Mouse (Mus musculus) bone marrow, adult 2 months (tissue): Measurements from ENCODE around the gene Wdr62. TPM values are rescaled to one million over a fixed set of nuclear protein-coding genes. Genes with fewer than 3 reads are reported as not detected.
"Not testable (repeated sequence)": the region's sequence is repeated elsewhere in the genome, so short reads cannot be mapped to it uniquely, and the experiment has no call there.

Experiments used
- H3K27ac ChIP-seq: fragments of 200-500 bp; 2 replicates; pipeline ENCODE4 v1.5.1; 2012; ENCODE audit warnings: low read depth, mild to moderate bottlenecking, control low read depth, inconsistent platforms, low read length; ENCODE audit not compliant: control insufficient read depth, poor library complexity, insufficient read depth
- H3K4me1 ChIP-seq: fragments of 200-500 bp; 2 replicates; pipeline ENCODE4 v1.6.1; 2011; ENCODE audit warnings: low read length; ENCODE audit not compliant: control insufficient read depth, insufficient read depth
- H3K4me3 ChIP-seq: fragments of 200-500 bp; replicated peaks from 2 replicates; pipeline ENCODE3; 2011; ENCODE audit warnings: mild to moderate bottlenecking, low read depth, low read length, control low read depth; ENCODE audit not compliant: control insufficient read depth
- CTCF ChIP-seq: fragments of 200-500 bp; IDR thresholded peaks from 2 replicates; pipeline ENCODE4 v1.5.1; 2011; ENCODE audit warnings: low read length, control low read depth; ENCODE audit not compliant: control insufficient read depth, insufficient read depth
- POLR2A ChIP-seq: fragments of 200-500 bp; IDR thresholded peaks from 2 replicates; pipeline ENCODE4 v1.6.1; 2011; ENCODE audit warnings: low read depth, mild to moderate bottlenecking, control low read depth, low read length, borderline replicate concordance; ENCODE audit not compliant: control insufficient read depth
- WGBS: fragments of 180-500 bp; shearing (Covaris S2); methylation state at CpG from one replicate; pipeline ENCODE4 v1.1.7; 2018; 5-methylcytosine and 5-hydroxymethylcytosine counted together
- polyA plus RNA-seq: library from polyadenylated mRNA; stranded (reverse); fragments of >200 nt; gene quantifications from 2 replicates; pipeline ENCODE4 v1.2.4, GENCODE M21; 2011; ENCODE audit warnings: low replicate concordance; ENCODE audit not compliant: missing spikeins, insufficient read depth, insufficient read length

Wdr62 gene
- polyA plus RNA-seq, 1 experiment = 45.3 TPM

GRCm38 (mm10) chr7:30216723-30217151 lies 63.5 kb downstream of the Wdr62 start:
- peaks cover 3% of the 10 kb centered on the region; the same call in 1 of the 2 replicates for H3K4me1 ChIP-seq
- no peak overlapping the region for H3K27ac ChIP-seq
- TF ChIP-seq POLR2A = 0 out of 2 replicates have a peak, but pooled peaks have one; percentile 17
- TF ChIP-seq CTCF = peak; percentile 88
- no peak overlapping the region for H3K4me3 ChIP-seq
- 2% methylated on average over 16 of the region's 16 CpGs for WGBS

- Histone ChIP-seq H3K27ac (no peak overlapping the region), H3K4me3 (no peak overlapping the region), H3K4me1 (peaks cover 3% of the 10 kb centered on the region; the same call in 1 of the 2 replicates)
- TF ChIP-seq POLR2A (no peak), CTCF (no peak)
- 77% methylated on average over 3 of the region's 3 CpGs for WGBS
These were observed 64.3 kb downstream of the Wdr62 start for GRCm38 (mm10) chr7:30215875-30216274.

GRCm38 (mm10) chr7:30213881-30214280 lies 66.3 kb downstream of the Wdr62 start:
- no peak overlapping the region for H3K4me3 ChIP-seq
- H3K27ac ChIP-seq = no peak overlapping the region
- TF ChIP-seq POLR2A (no peak), CTCF (no peak)
- H3K4me1 ChIP-seq = peaks cover under 1% of the 10 kb centered on the region; the same call in 1 of the 2 replicates
- 80% methylated on average over 3 of the region's 3 CpGs for WGBS

GRCm38 (mm10) chr7:30211025-30211424 lies 69.2 kb downstream of the Wdr62 start:
- Histone ChIP-seq H3K4me3 (no peak overlapping the region), H3K4me1 (no peaks in the 10 kb centered on the region), H3K27ac (no peak overlapping the region)
- TF ChIP-seq POLR2A (no peak), CTCF (no peak)
- 55% methylated on average over 4 of the region's 4 CpGs for WGBS

GRCm38 (mm10) chr7:30206364-30206763 lies 73.9 kb downstream of the Wdr62 start:
- not testable (repeated sequence) for H3K4me3 ChIP-seq, H3K27ac ChIP-seq
- 50% methylated on average over 5 of the region's 5 CpGs for WGBS

GRCm38 (mm10) chr7:30205383-30205782 lies 74.8 kb downstream of the Wdr62 start:
- 5% methylated on average over 2 of the region's 2 CpGs for WGBS
- no peak overlapping the region for H3K4me3 ChIP-seq
- TF ChIP-seq CTCF (peak; percentile 58), POLR2A (no peak)
- H3K27ac ChIP-seq = no peak overlapping the region
- no peaks in the 10 kb centered on the region for H3K4me1 ChIP-seq

More at GRCm38 (mm10) chr7:30206364-30206763, 73.9 kb downstream of the Wdr62 start:
- not testable (repeated sequence) for H3K4me1 ChIP-seq

GRCm38 (mm10) chr7:30204380-30204779 lies 75.8 kb downstream of the Wdr62 start:
- 43% methylated on average over 8 of the region's 8 CpGs for WGBS
- TF ChIP-seq CTCF = no peak
- TF ChIP-seq POLR2A = no peak
- Histone ChIP-seq H3K4me1 (no peaks in the 10 kb centered on the region), H3K27ac (no peak overlapping the region), H3K4me3 (peak overlapping the region; percentile 26)

GRCm38 (mm10) chr7:30202895-30203690 lies 77.1 kb downstream of the Wdr62 start:
- WGBS = 89% methylated on average over 11 of the region's 11 CpGs
- H3K4me1 ChIP-seq = no peaks in the 10 kb centered on the region
- H3K4me3 ChIP-seq = no peak overlapping the region
- TF ChIP-seq CTCF = no peak
- no peak for TF ChIP-seq POLR2A
- H3K27ac ChIP-seq = no peak overlapping the region

GRCm38 (mm10) chr7:30200661-30201060 lies 79.6 kb downstream of the Wdr62 start:
- H3K4me3 ChIP-seq, H3K4me1 ChIP-seq, H3K27ac ChIP-seq: not testable (repeated sequence)
- WGBS = 84% methylated on average over 5 of the region's 5 CpGs
